Mouse (Mus musculus) liver, adult (tissue): ENCODE measurements around the gene Rufy3.

ENCODE experiments used
- GATA4 ChIP-seq: IDR thresholded peaks from 2 replicates; pipeline ENCODE4 v1.6.1; 2014; ENCODE audit warnings: mild to moderate bottlenecking, low read length; ENCODE audit not compliant: insufficient replicate concordance

The Rufy3 gene

GRCm38 (mm10) chr5:88683706-88684105, 118.9 kb downstream of the Rufy3 start:
- no peak for TF ChIP-seq GATA4

GRCm38 (mm10) chr5:88684226-88684625, 119.4 kb downstream of the Rufy3 start:
- no peak for TF ChIP-seq GATA4

GRCm38 (mm10) chr5:88685306-88685705, 120.5 kb downstream of the Rufy3 start:
- no peak for TF ChIP-seq GATA4

- no peak for TF ChIP-seq GATA4
Observed at GRCm38 (mm10) chr5:88685745-88686299, 121.0 kb downstream of the Rufy3 start.

- TF ChIP-seq GATA4, result no peak
Observed at GRCm38 (mm10) chr5:88687996-88688406, 123.2 kb downstream of the Rufy3 start.

GRCm38 (mm10) chr5:88688583-88689187, 123.8 kb downstream of the Rufy3 start:
- no peak for TF ChIP-seq GATA4

- TF ChIP-seq GATA4, result no peak
Observed at GRCm38 (mm10) chr5:88689279-88689938, 124.6 kb downstream of the Rufy3 start.

GRCm38 (mm10) chr5:88690681-88691505, 126.1 kb downstream of the Rufy3 start:
- no peak for TF ChIP-seq GATA4

GRCm38 (mm10) chr5:88691506-88692095, 126.8 kb downstream of the Rufy3 start:
- no peak for TF ChIP-seq GATA4

GRCm38 (mm10) chr5:88692586-88692985, 127.7 kb downstream of the Rufy3 start:
- TF ChIP-seq GATA4, result no peak

GRCm38 (mm10) chr5:88693057-88693456, 128.2 kb downstream of the Rufy3 start:
- TF ChIP-seq GATA4, result no peak

- TF ChIP-seq GATA4, result no peak
Observed at GRCm38 (mm10) chr5:88697291-88697690, 132.5 kb downstream of the Rufy3 start.

GRCm38 (mm10) chr5:88699251-88699913, 134.5 kb downstream of the Rufy3 start:
- TF ChIP-seq GATA4, result no peak
